Mouse (Mus musculus): ENCODE results near the gene Trim6. TPM values are rescaled to one million over a fixed set of nuclear protein-coding genes. Genes with fewer than 3 reads are reported as not detected.

Gene Trim6
- 0.56 and 0.97 TPM in 2 replicates for polyA plus RNA-seq (2015; fragmentation: Nextera tagmentation; extraction: Ambion mirVana)

DNA sequence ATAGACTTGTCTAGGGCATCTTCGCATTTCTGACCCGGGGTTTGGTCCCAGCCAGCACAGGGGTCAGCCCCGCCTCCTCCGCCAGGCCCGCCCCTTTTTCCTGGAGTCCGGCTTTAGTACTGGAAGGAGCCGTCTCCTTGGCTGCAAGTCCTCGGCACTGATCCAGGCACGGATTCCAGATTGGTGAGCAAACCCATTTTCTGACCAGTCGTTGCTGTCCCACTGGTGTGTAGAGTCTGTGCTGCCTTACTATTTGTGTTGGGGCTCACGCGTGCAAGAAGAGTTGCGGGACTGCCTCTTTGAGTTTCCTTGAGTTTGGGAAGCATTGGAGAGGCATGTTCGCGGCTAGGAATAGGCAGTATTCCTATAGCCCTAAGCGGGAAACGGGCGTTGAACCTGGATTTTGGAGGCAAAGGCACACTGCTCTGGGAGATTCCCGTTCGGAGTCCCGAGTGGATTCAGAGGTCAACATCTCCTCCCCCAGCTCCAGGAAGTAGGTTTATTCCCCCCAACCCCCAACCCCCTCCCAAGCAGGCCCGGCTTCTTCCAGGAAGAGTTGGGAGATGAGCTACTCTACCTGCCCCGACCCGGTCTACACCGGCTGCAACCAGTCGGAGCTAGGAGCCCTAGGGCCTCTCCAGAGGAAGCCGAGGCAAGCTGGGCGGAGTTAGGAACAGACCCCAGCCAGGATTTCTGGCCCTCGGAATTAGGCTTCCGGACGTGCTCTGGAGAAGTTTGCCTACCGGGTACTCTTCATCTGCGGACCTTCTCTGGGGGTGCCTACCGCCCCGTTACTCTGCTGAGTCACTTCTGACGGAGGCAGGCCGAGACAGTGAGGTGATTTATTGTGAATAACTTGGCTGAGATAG, at the start of gene Trim6:
Gene Trim6, plus strand, starts transcription at position 93 of the 869 bp plus-strand sequence.

DNA sequence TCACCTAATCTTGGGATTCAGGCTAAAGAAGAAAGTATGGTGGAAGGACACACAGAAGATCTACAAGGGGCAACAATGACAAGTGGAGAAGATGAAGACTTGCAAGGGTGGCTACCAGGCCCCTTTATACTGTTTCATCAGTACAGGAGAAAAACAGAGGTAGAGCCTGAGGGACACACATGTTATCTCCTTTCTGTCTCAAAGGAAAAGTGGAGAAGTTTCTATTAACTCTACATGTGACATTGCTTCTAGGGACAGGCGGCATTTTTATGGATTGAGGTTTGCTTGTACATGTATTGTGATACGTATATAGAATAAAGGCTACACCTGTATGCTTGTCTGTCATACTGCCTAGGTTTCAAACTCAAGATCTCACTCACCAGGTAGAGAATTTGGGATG, 35.3 kb upstream of the Trim6 start, which contains the start of gene Olfr648:
Gene Olfr648, minus strand, starts transcription at position 101 of the 400 bp plus-strand sequence.

GRCm38 (mm10) chr7:104195885-104196284, 22.7 kb upstream of the Trim6 start, which contains the start of gene Olfr649:
TSS of gene Olfr649 (minus strand) at chr7:104195985.

GRCm38 (mm10) chr7:104244287-104245181, 25.9 kb downstream of the Trim6 start, which contains the start of gene Trim34a:
TSS of gene Trim34a (plus strand) at chr7:104244457.

Other genes with a start within 250 kb of the Trim6 start
- gene Olfr635, start 247.6 kb upstream of the Trim6 start, polyA plus RNA-seq (2015; fragmentation: Nextera tagmentation; extraction: Ambion mirVana) = not detected in 2 replicates
- gene Olfr638, start 220.0 kb upstream of the Trim6 start, polyA plus RNA-seq (2015; fragmentation: Nextera tagmentation; extraction: Ambion mirVana) = not detected in 2 replicates
- gene Olfr639, start 201.5 kb upstream of the Trim6 start, polyA plus RNA-seq (2015; fragmentation: Nextera tagmentation; extraction: Ambion mirVana) = not detected in 2 replicates
- gene Olfr640, start 193.2 kb upstream of the Trim6 start, polyA plus RNA-seq (2015; fragmentation: Nextera tagmentation; extraction: Ambion mirVana) = not detected in 2 replicates
- not detected in 2 replicates for gene Olfr641, start 183.3 kb upstream of the Trim6 start, polyA plus RNA-seq (2015; fragmentation: Nextera tagmentation; extraction: Ambion mirVana)
- not detected in 2 replicates for gene Olfr642, start 166.1 kb upstream of the Trim6 start, polyA plus RNA-seq (2015; fragmentation: Nextera tagmentation; extraction: Ambion mirVana)
- not detected in 2 replicates for gene 4930516K23Rik, start 157.3 kb upstream of the Trim6 start, polyA plus RNA-seq (2015; fragmentation: Nextera tagmentation; extraction: Ambion mirVana)
- gene Olfr644, start 146.9 kb upstream of the Trim6 start, polyA plus RNA-seq (2015; fragmentation: Nextera tagmentation; extraction: Ambion mirVana) = not detected in 2 replicates
- not detected in 2 replicates for gene Olfr645, start 133.3 kb upstream of the Trim6 start, polyA plus RNA-seq (2015; fragmentation: Nextera tagmentation; extraction: Ambion mirVana)
- gene Olfr646, start 113.9 kb upstream of the Trim6 start, polyA plus RNA-seq (2015; fragmentation: Nextera tagmentation; extraction: Ambion mirVana) = not detected in 2 replicates
- not detected in 2 replicates for gene Ubqln5, start 89.0 kb upstream of the Trim6 start, polyA plus RNA-seq (2015; fragmentation: Nextera tagmentation; extraction: Ambion mirVana)
- gene Olfr643, start 81.4 kb upstream of the Trim6 start, polyA plus RNA-seq (2015; fragmentation: Nextera tagmentation; extraction: Ambion mirVana) = not detected in 2 replicates
- gene Ubqln3, start 75.5 kb upstream of the Trim6 start, polyA plus RNA-seq (2015; fragmentation: Nextera tagmentation; extraction: Ambion mirVana) = not detected in 2 replicates
- gene Ubqlnl, start 68.2 kb upstream of the Trim6 start, polyA plus RNA-seq (2015; fragmentation: Nextera tagmentation; extraction: Ambion mirVana) = not detected in 2 replicates
- gene Olfm5, start 54.0 kb upstream of the Trim6 start, polyA plus RNA-seq (2015; fragmentation: Nextera tagmentation; extraction: Ambion mirVana) = not detected in 2 replicates
- gene Olfr648, start 35.4 kb upstream of the Trim6 start, polyA plus RNA-seq (2015; fragmentation: Nextera tagmentation; extraction: Ambion mirVana) = 0.05 TPM in 1 of 2 replicates, not detected in the other
- gene Olfr649, start 22.8 kb upstream of the Trim6 start, polyA plus RNA-seq (2015; fragmentation: Nextera tagmentation; extraction: Ambion mirVana) = not detected in 2 replicates
- 1.7 and 2.2 TPM in 2 replicates for gene Trim34a, start 25.7 kb downstream of the Trim6 start, polyA plus RNA-seq (2015; fragmentation: Nextera tagmentation; extraction: Ambion mirVana)
- 0.45 and 0.63 TPM in 2 replicates for gene Trim5, start 69.3 kb downstream of the Trim6 start, polyA plus RNA-seq (2015; fragmentation: Nextera tagmentation; extraction: Ambion mirVana)
- gene Trim12a, start 96.7 kb downstream of the Trim6 start, polyA plus RNA-seq (2015; fragmentation: Nextera tagmentation; extraction: Ambion mirVana) = 5.1 and 5.9 TPM in 2 replicates
- 0.10 TPM in 1 of 2 replicates, not detected in the other for gene Trim34b, start 110.7 kb downstream of the Trim6 start, polyA plus RNA-seq (2015; fragmentation: Nextera tagmentation; extraction: Ambion mirVana)
- 1.6 and 2.2 TPM in 2 replicates for gene Trim12c, start 134.6 kb downstream of the Trim6 start, polyA plus RNA-seq (2015; fragmentation: Nextera tagmentation; extraction: Ambion mirVana)
- gene Trim30b, start 151.1 kb downstream of the Trim6 start, polyA plus RNA-seq (2015; fragmentation: Nextera tagmentation; extraction: Ambion mirVana) = 0.12 and 0.28 TPM in 2 replicates
- gene Trim30c, start 182.0 kb downstream of the Trim6 start, polyA plus RNA-seq (2015; fragmentation: Nextera tagmentation; extraction: Ambion mirVana) = 0.14 and 0.54 TPM in 2 replicates
- gene Trim30a, start 246.4 kb downstream of the Trim6 start, polyA plus RNA-seq (2015; fragmentation: Nextera tagmentation; extraction: Ambion mirVana) = 2.5 and 2.7 TPM in 2 replicates

Measured in skeletal muscle tissue, postnatal 0 days (tissue).